Mouse (Mus musculus) CH12.LX (cell line): ENCODE data around the gene Ets2. TPM values are rescaled to one million over a fixed set of nuclear protein-coding genes. Genes with fewer than 3 reads are reported as not detected.

ENCODE experiments used
- DNase-seq: peaks from one replicate; pipeline ENCODE4 v3.0.0-alpha.2; 2013; ENCODE audit errors: extremely low read depth
- H3K27ac ChIP-seq: 2 replicates; pipeline ENCODE4 v1.5.1; 2012; ENCODE audit warnings: low read depth, mild to moderate bottlenecking, control low read depth, moderate library complexity; ENCODE audit not compliant: insufficient read depth
- H3K27me3 ChIP-seq: replicated peaks from 2 replicates; pipeline ENCODE3; 2012; ENCODE audit warnings: inconsistent platforms
- H3K36me3 ChIP-seq, 2 experiments: replicated peaks in 1 of 2; 2 replicates each; pipeline versions ENCODE3 to v1.6.1; 2012; ENCODE audit warnings: inconsistent platforms in 1 of 2, low read length in 1 of 2, mild to moderate bottlenecking in 1 of 2, mixed read lengths in 1 of 2, moderate library complexity in 1 of 2; ENCODE audit not compliant: control insufficient read depth in 1 of 2, insufficient read depth in 1 of 2
- H3K4me1 ChIP-seq, 2 experiments: 2 replicates each; pipeline ENCODE4 v1.6.1; 2012; ENCODE audit warnings: inconsistent platforms in 1 of 2, moderate library complexity in 1 of 2; ENCODE audit not compliant: insufficient read depth in 2 of 2, control insufficient read depth in 1 of 2
- H3K4me2 ChIP-seq: 2 replicates; pipeline ENCODE4 v1.6.1; 2012; ENCODE audit warnings: low read depth, mild to moderate bottlenecking, control low read depth; ENCODE audit not compliant: poor library complexity, insufficient read depth, severe bottlenecking
- H3K4me3 ChIP-seq, 3 experiments: fragments of 150-350 bp in 1 of 3; sonication (generic) in 1 of 3; replicated peaks in 1 of 3; 2 replicates each; pipeline versions ENCODE3 to v1.5.1; 2011 to 2012; ENCODE audit warnings: low read depth in 2 of 3, low read length in 2 of 3, mild to moderate bottlenecking in 2 of 3, moderate library complexity in 2 of 3, control low read depth in 1 of 3, improper control_type of control experiment in 1 of 3, inconsistent platforms in 1 of 3, mixed read lengths in 1 of 3; ENCODE audit not compliant: poor library complexity in 1 of 3
- H3K79me2 ChIP-seq: replicated peaks from 2 replicates; pipeline ENCODE4 v1.6.1; 2012; ENCODE audit warnings: mild to moderate bottlenecking, moderate library complexity; ENCODE audit not compliant: control insufficient read depth, poor library complexity, insufficient read depth, severe bottlenecking; ENCODE audit errors: extremely low read depth
- H3K9ac ChIP-seq: 2 replicates; pipeline ENCODE4 v1.6.1; 2012; ENCODE audit warnings: low read depth, mild to moderate bottlenecking, control low read depth, moderate library complexity; ENCODE audit not compliant: insufficient read depth
- H3K9me3 ChIP-seq: replicated peaks from 2 replicates; pipeline ENCODE3; 2012; ENCODE audit warnings: low read length, inconsistent platforms, mixed read lengths
- CHD1 ChIP-seq: IDR thresholded peaks from 2 replicates; pipeline ENCODE4 v1.6.1; 2012; ENCODE audit warnings: low read depth, low read length, improper control_type of control experiment, inconsistent platforms
- CHD2 ChIP-seq: IDR thresholded peaks from 2 replicates; pipeline ENCODE4 v1.6.1; 2011; ENCODE audit warnings: low read length, improper control_type of control experiment
- CTCF ChIP-seq, 2 experiments: IDR thresholded peaks in 1 of 2; conservative IDR thresholded peaks in 1 of 2; 2 replicates each; pipeline ENCODE4 v1.5.1; 2011 to 2012; ENCODE audit warnings: low read depth in 2 of 2, low read length in 2 of 2, improper control_type of control experiment in 1 of 2, inconsistent platforms in 1 of 2, mild to moderate bottlenecking in 1 of 2, moderate library complexity in 1 of 2
- E2F4 ChIP-seq: IDR thresholded peaks from 2 replicates; pipeline ENCODE4 v1.6.1; 2011; ENCODE audit warnings: low read depth, low read length, improper control_type of control experiment; ENCODE audit not compliant: insufficient replicate concordance
- ELF1 ChIP-seq: IDR thresholded peaks from 2 replicates; pipeline ENCODE4 v1.6.1; 2014; ENCODE audit warnings: low read depth, mild to moderate bottlenecking, inconsistent platforms, low read length, improper control_type of control experiment
- EP300 ChIP-seq: IDR thresholded peaks from 2 replicates; pipeline ENCODE4 v1.6.1; 2011; ENCODE audit warnings: low read length, improper control_type of control experiment
- ETS1 ChIP-seq: conservative IDR thresholded peaks from 2 replicates; pipeline ENCODE4 v1.6.1; 2012; ENCODE audit warnings: low read depth, mild to moderate bottlenecking, inconsistent platforms, low read length, improper control_type of control experiment, moderate library complexity
- GABPA ChIP-seq: IDR thresholded peaks from 2 replicates; pipeline ENCODE4 v1.6.1; 2012; ENCODE audit warnings: low read depth, low read length, improper control_type of control experiment, inconsistent platforms; ENCODE audit not compliant: insufficient replicate concordance
- IRF4 ChIP-seq: IDR thresholded peaks from 2 replicates; pipeline ENCODE4 v1.6.1; 2014; ENCODE audit warnings: low read depth, mild to moderate bottlenecking, inconsistent platforms, low read length, improper control_type of control experiment
- JUND ChIP-seq: conservative IDR thresholded peaks from 2 replicates; pipeline ENCODE4 v1.6.1; 2011; ENCODE audit warnings: low read depth, low read length, improper control_type of control experiment
- KAT2A ChIP-seq: IDR thresholded peaks from 2 replicates; pipeline ENCODE4 v1.6.1; 2012; ENCODE audit warnings: low read length, improper control_type of control experiment, inconsistent platforms; ENCODE audit not compliant: insufficient replicate concordance
- MAFK ChIP-seq: IDR thresholded peaks from 2 replicates; pipeline ENCODE4 v1.6.1; 2011; ENCODE audit warnings: low read length, improper control_type of control experiment; ENCODE audit not compliant: insufficient replicate concordance
- MAX ChIP-seq: IDR thresholded peaks from 2 replicates; pipeline ENCODE4 v1.6.1; 2011; ENCODE audit warnings: low read length, improper control_type of control experiment
- MAZ ChIP-seq: IDR thresholded peaks from 2 replicates; pipeline ENCODE4 v1.6.1; 2012; ENCODE audit warnings: low read depth, mild to moderate bottlenecking, inconsistent platforms, low read length, improper control_type of control experiment, moderate library complexity
- MEF2A ChIP-seq: IDR thresholded peaks from 2 replicates; pipeline ENCODE4 v1.6.1; 2014; ENCODE audit warnings: low read depth, mild to moderate bottlenecking, inconsistent platforms, low read length, improper control_type of control experiment, borderline replicate concordance
- MYC ChIP-seq: IDR thresholded peaks from 2 replicates; pipeline ENCODE4 v1.6.1; 2011; ENCODE audit warnings: low read depth, mild to moderate bottlenecking, improper control_type of control experiment, low read length
- NELFE ChIP-seq: IDR thresholded peaks from 2 replicates; pipeline ENCODE4 v1.6.1; 2011; ENCODE audit warnings: low read depth, low read length, improper control_type of control experiment
- NRF1 ChIP-seq: IDR thresholded peaks from 2 replicates; pipeline ENCODE4 v1.6.1; 2014; ENCODE audit warnings: low read depth, mild to moderate bottlenecking, inconsistent platforms, low read length, improper control_type of control experiment, moderate library complexity
- PAX5 ChIP-seq: IDR thresholded peaks from 2 replicates; pipeline ENCODE4 v1.6.1; 2012; ENCODE audit warnings: low read length, inconsistent platforms, mixed read lengths
- POLR2AphosphoS2 ChIP-seq: IDR thresholded peaks from 2 replicates; pipeline ENCODE4 v1.6.1; 2011; ENCODE audit warnings: low read depth, low read length, improper control_type of control experiment
- RCOR1 ChIP-seq: conservative IDR thresholded peaks from 2 replicates; pipeline ENCODE4 v1.6.1; 2012; ENCODE audit warnings: low read depth, mild to moderate bottlenecking, inconsistent platforms, low read length, improper control_type of control experiment
- SIN3A ChIP-seq: IDR thresholded peaks from 2 replicates; pipeline ENCODE4 v1.6.1; 2012; ENCODE audit warnings: low read length, improper control_type of control experiment, inconsistent platforms
- SMC3 ChIP-seq: IDR thresholded peaks from 2 replicates; pipeline ENCODE4 v1.6.1; 2011; ENCODE audit warnings: low read depth, low read length, improper control_type of control experiment
- TBP ChIP-seq: conservative IDR thresholded peaks from 2 replicates; pipeline ENCODE4 v1.6.1; 2011; ENCODE audit warnings: low read depth, low read length, improper control_type of control experiment
- TCF12 ChIP-seq: IDR thresholded peaks from 2 replicates; pipeline ENCODE4 v1.6.1; 2014; ENCODE audit warnings: low read depth, mild to moderate bottlenecking, inconsistent platforms, low read length, improper control_type of control experiment
- USF1 ChIP-seq: IDR thresholded peaks from 2 replicates; pipeline ENCODE4 v1.6.1; 2014; ENCODE audit warnings: low read depth, mild to moderate bottlenecking, inconsistent platforms, low read length, improper control_type of control experiment
- ZKSCAN1 ChIP-seq: IDR thresholded peaks from 2 replicates; pipeline ENCODE4 v1.6.1; 2012; ENCODE audit warnings: low read depth, inconsistent platforms, low read length, improper control_type of control experiment, borderline replicate concordance
- ZMIZ1 ChIP-seq: IDR thresholded peaks from 2 replicates; pipeline ENCODE4 v1.6.1; 2012; ENCODE audit warnings: low read depth, mild to moderate bottlenecking, inconsistent platforms, low read length, improper control_type of control experiment
- ZNF384 ChIP-seq: IDR thresholded peaks from 2 replicates; pipeline ENCODE4 v1.6.1; 2012; ENCODE audit warnings: low read depth, low read length, improper control_type of control experiment, inconsistent platforms
- dilution Hi-C: fragments of 300-500 bp; cut with MboI; formaldehyde crosslinking; loops from 2 replicates; pipeline ENCODE4 v1.14.3; 2020; ENCODE audit warnings: low sequenced_read_pairs; ENCODE audit not compliant: extremely low pct_unique_long_range_greater_than_20kb, extremely low pct_ligation_motif_present
- in situ Hi-C: fragments of 300-500 bp; cut with MboI; formaldehyde crosslinking; loops from 3 replicates; pipeline ENCODE4 v1.14.3; 2019; ENCODE audit warnings: low sequenced_read_pairs, low pct_ligation_motif_present, low pct_unique_long_range_greater_than_20kb, mixed read lengths
- polyA plus RNA-seq: library from polyadenylated mRNA; unstranded; fragments of >175 nt; gene quantifications from 2 replicates; pipeline ENCODE4 v1.2.1, GENCODE M21; 2012; ENCODE audit warnings: low read depth; ENCODE audit not compliant: insufficient read length
- total RNA-seq, 2 experiments: library from RNA; depleted of rRNA; stranded (reverse); fragments of 300-350 nt in 1 of 2; fragments of >200 nt in 1 of 2; gene quantifications; 2 replicates each; pipeline ENCODE4 v1.2.3; 2012 to 2014

Ets2 gene
- total and polyA plus RNA-seq, 3 experiments, result 42.0 to 51.2 (median 43.2) TPM

DNA sequence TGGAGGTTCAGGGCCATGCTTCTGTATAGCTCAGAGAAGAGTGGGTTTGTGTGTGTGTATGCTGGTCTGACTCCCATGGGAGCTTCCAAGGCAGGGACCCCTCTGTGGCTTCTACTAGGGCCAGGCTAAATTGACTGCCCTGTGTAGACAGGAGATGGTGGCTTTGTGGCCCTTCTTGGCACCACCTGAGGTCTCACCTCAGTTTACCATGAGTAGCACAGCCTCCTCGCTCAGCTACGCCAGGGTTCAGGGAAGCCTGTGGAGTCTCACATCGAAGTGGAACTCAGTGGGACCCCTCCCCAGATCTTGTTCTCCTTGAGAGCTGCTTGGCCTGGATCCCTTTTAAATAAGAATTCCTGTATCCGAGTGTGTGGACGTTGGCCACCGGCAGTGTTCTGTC, 3.9 kb downstream of the Ets2 start:
- peak overlapping the region; percentile 99; the same call in 1 of the 2 replicates for H3K9ac ChIP-seq
- H3K36me3 ChIP-seq, result peaks cover 47 to 64% of the 10 kb centered on the region in 2 experiments
- DNase-seq, result no peak
- H3K9me3 ChIP-seq, result no peaks in the 10 kb centered on the region
- H3K4me1 ChIP-seq, result peaks cover 22 to 56% of the 10 kb centered on the region in 2 experiments
- in situ Hi-C loops, result no loop called here
- H3K4me2 ChIP-seq, result peak overlapping the region; percentile 17
- dilution Hi-C loops, result no loop called here
- no peak overlapping the region; the same call in 1 of the 2 replicates for H3K27ac ChIP-seq
- peaks cover 79% of the 10 kb centered on the region for H3K79me2 ChIP-seq
- no peaks in the 10 kb centered on the region for H3K27me3 ChIP-seq
- H3K4me3 ChIP-seq, result peak overlapping the region in 1 of 3 experiments; percentile 2
- TF ChIP-seq GABPA (no peak), ZMIZ1 (no peak), MAX (no peak), TBP (no peak), SIN3A (no peak), CTCF (conservative IDR thresholded peaks at IDR 0.05 in 1 of 2, IDR thresholded peaks at IDR 0.05 in 1 of 2; ENCODE audit: low read depth in 2 of 2, low read length in 2 of 2) (no peak), MYC (no peak), EP300 (no peak), TCF12 (no peak), USF1 (no peak), ZKSCAN1 (no peak), SMC3 (no peak), MAFK (no peak), ETS1 (no peak), NRF1 (no peak)
- TF ChIP-seq, all 38 proteins: peak for 0

- in situ Hi-C loops (no loop called here), dilution Hi-C loops (no loop called here)
- H3K4me2 ChIP-seq, result peak overlapping the region; percentile 44
- H3K79me2 ChIP-seq, result peaks cover 68% of the 10 kb centered on the region
- no peaks in the 10 kb centered on the region for H3K9me3 ChIP-seq
- peaks cover 64 to 83% of the 10 kb centered on the region in 2 experiments for H3K36me3 ChIP-seq
- H3K9ac ChIP-seq, result no peak overlapping the region
- TF ChIP-seq SMC3 (no peak), MAX (no peak), KAT2A (no peak), TCF12 (0 out of 2 replicates have a peak, but pooled peaks have one; percentile 20), PAX5 (no peak), ETS1 (peak; percentile 72), GABPA (no peak; the same call in 1 of the 2 replicates), EP300 (peak; percentile 35; the same call in 1 of the 2 replicates), E2F4 (no peak), CHD2 (no peak), MAZ (no peak), CHD1 (peak; percentile 61; the same call in 1 of the 2 replicates), MEF2A (peak; percentile 37; the same call in 1 of the 2 replicates), ELF1 (peak; percentile 81), SIN3A (0 out of 2 replicates have a peak, but pooled peaks have one; percentile 44), CTCF (conservative IDR thresholded peaks at IDR 0.05 in 1 of 2, IDR thresholded peaks at IDR 0.05 in 1 of 2; ENCODE audit: low read depth in 2 of 2, low read length in 2 of 2) (no peak), RCOR1 (no peak), TBP (no peak), NELFE (no peak), POLR2AphosphoS2 (0 out of 2 replicates have a peak, but pooled peaks have one; percentile 50), IRF4 (peak; percentile 66), JUND (no peak), ZNF384 (peak; percentile 74)
- no peaks in the 10 kb centered on the region for H3K27me3 ChIP-seq
- H3K4me3 ChIP-seq, result no peak overlapping the region
- peak overlapping the region; percentile 41; the same call in 1 of the 2 replicates for H3K27ac ChIP-seq
- peaks cover 14 to 52% of the 10 kb centered on the region in 2 experiments for H3K4me1 ChIP-seq
- peak; percentile 38 for DNase-seq
These were observed 6.5 kb downstream of the Ets2 start for GRCm38 (mm10) chr16:95708211-95709004.
